Mouse (Mus musculus) spleen, postnatal 14 days (tissue): ENCODE results near the gene 1110008P14Rik.

ENCODE experiments used
- DNase-seq, 2 experiments: peaks; one replicate each; pipeline ENCODE4 v3.0.0; 2021 to 2022; ENCODE audit warnings: low spot score in 2 of 2

Gene 1110008P14Rik

GRCm38 (mm10) chr2:32342539-32343350 is 39.0 kb downstream of the 1110008P14Rik start:
- DNase-seq, result no peak

GRCm38 (mm10) chr2:32342039-32342438 is 39.7 kb downstream of the 1110008P14Rik start:
- no peak for DNase-seq

GRCm38 (mm10) chr2:32341634-32341939 is 40.2 kb downstream of the 1110008P14Rik start:
- DNase-seq, result no peak

- DNase-seq, result no peak
Measured at GRCm38 (mm10) chr2:32340836-32341633, 40.7 kb downstream of the 1110008P14Rik start.

- no peak for DNase-seq
Measured at GRCm38 (mm10) chr2:32339912-32340642, 41.7 kb downstream of the 1110008P14Rik start.

- DNase-seq, result no peak
Measured at GRCm38 (mm10) chr2:32335888-32336287, 45.9 kb downstream of the 1110008P14Rik start.

- no peak for DNase-seq
Measured at GRCm38 (mm10) chr2:32332159-32332558, 49.6 kb downstream of the 1110008P14Rik start.

- DNase-seq, result no peak
Measured at GRCm38 (mm10) chr2:32329531-32329930, 52.2 kb downstream of the 1110008P14Rik start.

GRCm38 (mm10) chr2:32328911-32329460 is 52.8 kb downstream of the 1110008P14Rik start:
- no peak for DNase-seq

GRCm38 (mm10) chr2:32327200-32327599 is 54.5 kb downstream of the 1110008P14Rik start:
- no peak for DNase-seq
